Mouse (Mus musculus) right cerebral cortex, postnatal 4 days (tissue): Measurements from ENCODE around the gene Lrrc20.

ENCODE experiments used
- DNase-seq: peaks from one replicate; pipeline ENCODE4 v3.0.0-alpha.2; 2022

The Lrrc20 gene

DNA sequence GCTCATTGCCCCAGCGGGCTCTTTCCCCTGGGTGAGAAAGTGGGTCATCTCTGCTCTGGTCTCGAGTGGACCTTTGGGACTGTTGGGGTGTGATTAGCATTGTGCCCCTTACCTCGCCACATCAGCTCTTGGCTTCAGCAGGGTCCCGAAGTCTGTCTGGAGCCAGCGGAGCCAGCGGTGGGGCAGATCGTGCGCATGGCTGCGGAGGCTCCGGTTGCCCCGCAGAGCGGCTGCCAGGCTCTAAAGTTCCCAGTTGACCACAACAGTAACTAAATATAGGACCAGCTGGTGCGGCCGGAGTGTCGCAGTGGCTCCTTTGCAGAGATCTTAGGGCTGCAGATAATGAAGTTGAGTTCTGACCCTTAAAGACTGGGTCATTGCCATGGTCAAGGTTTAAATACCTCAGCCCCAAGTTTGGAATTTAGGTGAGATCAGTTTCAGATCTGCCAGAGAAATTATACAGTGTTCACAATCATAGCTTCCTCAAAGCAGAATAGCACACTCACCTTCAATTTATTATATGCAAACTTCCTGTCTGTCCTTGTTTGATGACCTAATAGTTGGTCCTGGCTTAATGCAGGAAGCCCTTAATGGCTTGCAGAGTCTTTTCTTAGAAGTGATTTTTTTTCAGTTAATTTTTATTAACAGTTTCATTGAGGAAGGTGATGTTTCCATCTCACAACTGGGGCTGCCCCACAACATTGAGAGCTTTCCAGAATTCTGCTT is 1.0 kb downstream of the Lrrc20 start:
- DNase-seq = no peak

DNA sequence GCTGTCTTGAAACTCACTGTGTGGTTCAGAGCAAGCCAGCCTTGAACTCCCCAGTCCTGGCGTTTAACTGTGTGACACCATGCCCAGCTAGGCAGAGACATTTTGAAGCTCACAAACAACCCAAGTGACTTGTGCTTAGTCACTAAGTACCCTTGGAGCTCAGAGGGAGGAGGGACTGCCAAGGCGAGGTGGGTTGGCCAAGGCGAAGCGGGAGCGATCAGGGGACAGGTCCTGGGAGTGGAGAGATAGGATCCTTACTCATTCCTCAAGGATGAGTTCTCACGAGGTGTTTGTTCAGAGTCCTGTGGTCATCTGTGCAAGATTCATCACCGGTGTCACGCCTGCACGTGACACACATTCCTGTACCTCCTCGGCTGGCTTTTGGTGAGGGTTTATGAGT is 3.9 kb downstream of the Lrrc20 start:
- DNase-seq = no peak

DNA sequence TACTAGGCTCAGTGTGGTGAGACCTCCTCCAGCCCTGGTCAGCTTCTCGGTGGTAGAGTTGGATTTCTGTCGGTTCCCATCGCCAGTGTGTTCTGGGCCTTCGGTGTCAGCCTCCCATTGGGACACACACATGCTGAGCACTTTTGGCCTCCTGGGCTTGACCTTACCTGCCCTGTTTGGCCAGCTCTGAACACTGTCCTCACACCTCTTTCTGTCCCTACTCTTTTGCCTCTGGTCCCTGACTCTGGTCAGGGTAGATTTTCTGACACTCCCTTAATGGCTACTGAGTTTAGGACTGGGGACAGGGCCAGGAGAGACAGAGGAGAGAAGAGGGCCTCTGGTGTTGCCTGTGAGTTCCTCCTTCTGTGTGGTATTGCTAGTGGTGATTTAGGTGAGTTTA is 4.3 kb downstream of the Lrrc20 start:
- DNase-seq = no peak

DNA sequence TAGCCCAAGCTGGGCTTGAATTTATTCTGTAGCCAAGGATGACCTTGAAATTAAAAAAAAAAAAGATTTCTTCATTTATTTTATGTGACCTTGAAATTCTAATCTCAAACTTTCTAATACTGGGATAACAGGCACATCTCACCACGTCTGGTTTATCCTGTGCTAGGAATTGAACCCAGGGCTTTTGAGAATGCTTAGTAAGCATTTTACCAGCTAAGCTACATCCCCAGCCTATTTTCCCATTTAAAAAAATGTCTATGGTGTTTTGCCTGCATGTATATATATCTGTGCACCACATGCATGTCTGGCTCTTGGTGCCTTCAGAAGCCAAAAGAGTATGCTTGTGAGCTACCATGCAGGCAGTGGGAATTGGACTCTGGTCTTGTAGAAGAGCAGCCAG is 4.9 kb downstream of the Lrrc20 start:
- DNase-seq = no peak

DNA sequence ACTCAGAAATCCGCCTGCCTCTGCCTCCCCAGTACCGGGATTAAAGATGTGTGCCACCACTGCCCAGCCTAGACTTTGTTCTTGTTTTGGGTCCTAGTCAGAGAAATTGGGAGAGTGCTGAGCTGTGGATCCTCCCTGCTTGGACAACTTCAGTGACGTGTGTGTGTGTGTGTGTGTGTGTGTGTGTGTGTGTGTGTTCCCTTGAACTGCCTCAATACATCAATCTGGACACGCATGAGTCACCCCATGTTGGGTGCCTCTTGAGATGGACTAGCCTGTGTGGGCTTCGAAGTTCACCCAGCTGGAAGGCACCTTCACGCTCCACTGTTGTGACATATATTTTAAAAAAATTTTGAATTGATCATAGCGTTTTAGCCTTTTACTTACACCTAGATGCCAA is 7.2 kb downstream of the Lrrc20 start:
- no peak for DNase-seq

DNA sequence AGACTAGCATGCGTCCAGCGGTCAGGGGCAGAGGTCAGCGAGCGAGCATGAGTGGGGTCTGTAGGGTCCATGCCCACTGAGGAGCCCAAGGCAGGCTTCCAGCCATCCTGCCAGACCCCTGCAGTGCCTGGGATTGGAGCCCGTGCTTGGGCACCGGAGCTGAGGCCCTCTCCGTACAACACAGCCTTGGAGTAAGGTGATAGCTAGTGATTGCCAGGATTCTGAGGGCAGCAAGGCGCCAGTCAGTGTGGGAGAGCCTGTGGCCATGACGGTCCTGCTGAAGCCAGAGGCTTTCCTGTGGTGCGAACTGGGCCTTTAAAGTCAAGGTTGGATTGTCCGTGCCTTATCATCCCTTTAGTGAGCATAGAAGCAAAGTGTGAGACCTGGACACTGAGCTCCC is 9.2 kb downstream of the Lrrc20 start:
- DNase-seq = no peak

DNA sequence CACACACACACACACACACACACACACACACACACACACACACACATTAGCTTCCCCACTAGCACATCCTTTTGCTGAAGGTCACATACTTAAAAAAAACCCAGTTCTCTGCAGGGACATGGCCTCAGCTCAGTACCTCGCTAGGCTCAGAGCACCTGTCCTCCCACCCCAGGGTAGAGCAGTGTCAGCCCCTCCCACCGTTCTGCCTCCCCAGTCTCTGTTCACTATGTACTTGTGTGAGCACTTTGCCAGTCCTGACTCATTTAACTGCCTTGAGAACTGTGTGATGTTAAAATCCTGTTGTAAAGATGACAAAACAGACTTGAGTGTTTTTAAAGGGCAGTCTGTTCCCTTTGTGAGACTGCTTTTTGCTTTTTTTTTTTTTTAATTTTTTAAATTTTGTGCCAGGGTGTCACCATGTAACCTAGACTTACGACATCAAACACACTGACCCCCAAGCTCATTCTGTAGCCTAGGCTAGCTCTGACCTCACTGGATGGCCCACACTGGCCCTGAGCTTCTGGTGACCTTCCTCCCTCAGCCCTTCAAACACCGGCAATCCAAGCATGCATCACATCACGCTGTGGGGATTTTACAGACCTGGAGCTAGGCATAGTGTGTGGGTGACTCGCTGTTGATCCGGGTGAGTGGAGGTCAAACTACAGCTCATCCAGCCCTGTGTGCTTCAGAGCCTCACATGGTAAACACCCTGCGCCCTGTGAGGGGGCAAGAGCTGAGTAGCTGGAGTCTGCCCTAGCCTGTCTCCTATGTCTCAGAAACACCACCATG is 11.1 kb downstream of the Lrrc20 start:
- no peak for DNase-seq

DNA sequence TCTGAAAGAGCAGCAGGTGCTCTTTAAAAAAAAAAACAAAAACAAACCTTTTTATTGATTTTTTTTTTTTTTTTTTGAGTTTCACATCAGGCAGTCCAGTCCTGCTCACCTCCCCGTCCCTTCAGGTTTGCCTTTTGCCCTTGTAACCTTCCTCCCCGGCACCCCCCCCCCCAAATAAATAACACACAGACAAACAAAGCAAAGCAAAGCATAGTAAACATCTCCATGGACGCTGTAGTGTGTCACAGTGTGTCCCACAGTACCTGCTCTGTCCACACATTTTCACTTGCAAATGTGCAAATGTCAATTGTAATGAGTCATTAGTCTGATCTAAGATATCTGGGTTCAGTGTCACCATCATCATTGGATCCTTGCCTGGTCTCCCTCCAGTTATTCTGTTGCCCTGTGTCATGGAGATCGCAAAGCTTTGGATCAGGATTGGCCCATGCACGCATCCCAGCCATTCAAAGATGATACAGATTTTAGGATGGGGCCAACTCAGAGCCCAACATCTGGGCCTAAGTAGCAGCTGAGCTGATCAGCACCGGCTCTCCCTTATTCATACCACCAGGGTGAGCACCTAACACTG is 13.0 kb downstream of the Lrrc20 start:
- DNase-seq = no peak

DNA sequence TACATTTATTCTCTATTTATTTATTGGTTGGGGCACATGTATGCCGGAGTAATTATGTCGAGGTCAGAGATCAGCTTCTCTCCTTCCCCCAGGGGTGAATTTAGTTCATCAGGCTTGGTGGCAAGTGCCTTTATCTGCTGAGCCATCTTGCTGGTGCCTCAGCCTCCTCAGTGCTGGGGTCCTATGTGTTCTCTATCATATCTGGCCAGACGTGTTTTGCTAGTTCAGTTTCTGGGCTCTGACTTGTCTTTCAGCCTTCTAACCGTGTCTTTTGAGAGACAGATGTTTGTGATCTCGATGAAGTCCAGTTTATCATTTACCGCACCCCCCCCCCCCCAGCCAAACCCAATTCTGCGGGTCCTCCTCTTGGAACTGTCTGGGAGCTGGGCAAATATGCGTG is 16.0 kb downstream of the Lrrc20 start:
- no peak for DNase-seq

DNA sequence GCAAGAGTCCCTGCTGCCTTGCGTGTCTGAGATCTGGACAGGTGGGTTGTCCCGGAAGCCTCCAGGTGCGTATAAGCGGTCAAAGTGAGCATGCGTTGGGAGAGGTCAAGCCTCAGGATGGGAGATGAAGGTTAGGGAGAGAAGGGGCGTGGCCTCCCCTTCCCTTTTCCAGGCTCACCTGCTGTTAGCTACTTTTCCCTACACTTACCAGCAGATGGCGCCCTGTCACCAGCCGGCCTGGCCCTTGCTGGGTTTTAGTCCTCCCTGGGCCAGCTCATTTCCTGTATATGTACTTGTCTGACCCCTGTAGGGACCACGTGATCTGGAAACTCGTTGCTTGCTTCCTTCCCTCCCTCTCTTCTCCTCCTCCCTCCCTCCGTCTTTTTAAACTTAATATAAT is 16.4 kb downstream of the Lrrc20 start:
- DNase-seq = peak; percentile 80

DNA sequence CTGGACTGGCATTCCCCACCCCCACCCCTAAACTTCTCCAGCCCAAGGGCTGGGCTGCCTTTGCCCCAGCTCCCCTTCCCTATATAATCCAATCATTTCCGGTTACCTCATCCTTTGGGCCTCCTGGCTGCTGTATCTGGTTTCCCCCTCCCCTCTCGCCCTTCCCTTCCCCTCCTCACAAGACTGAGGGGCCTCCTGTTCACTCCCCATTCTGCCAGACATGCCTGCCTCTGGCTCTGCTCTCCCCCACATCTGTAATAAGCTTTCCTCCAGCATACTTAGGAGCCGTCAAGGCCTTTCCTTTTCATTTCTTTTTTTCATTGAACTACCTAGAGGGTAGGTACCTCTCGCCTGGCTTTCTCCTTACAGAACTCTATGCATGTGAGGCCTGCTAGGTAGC is 19.9 kb downstream of the Lrrc20 start:
- DNase-seq = no peak

DNA sequence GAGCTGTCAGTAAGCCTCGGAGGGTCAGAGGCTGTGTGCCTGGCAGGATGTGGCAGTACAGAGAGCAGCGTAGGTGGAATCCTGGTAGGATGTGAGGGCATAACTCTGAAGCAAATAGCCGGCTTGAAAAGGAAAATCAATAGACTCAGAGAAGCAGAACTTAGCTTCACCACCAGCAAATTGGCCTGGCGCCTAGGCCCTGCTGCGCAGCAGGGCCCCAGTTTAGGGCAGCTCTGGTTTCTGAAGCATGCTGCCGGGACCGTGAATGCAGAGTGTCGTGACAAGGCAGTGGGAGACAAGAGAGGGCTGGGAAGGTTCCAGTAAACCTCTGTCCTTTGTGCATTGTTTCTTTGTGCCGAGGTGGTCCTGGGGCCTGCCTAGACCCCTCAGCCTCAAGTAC is 20.6 kb downstream of the Lrrc20 start:
- DNase-seq = no peak

DNA sequence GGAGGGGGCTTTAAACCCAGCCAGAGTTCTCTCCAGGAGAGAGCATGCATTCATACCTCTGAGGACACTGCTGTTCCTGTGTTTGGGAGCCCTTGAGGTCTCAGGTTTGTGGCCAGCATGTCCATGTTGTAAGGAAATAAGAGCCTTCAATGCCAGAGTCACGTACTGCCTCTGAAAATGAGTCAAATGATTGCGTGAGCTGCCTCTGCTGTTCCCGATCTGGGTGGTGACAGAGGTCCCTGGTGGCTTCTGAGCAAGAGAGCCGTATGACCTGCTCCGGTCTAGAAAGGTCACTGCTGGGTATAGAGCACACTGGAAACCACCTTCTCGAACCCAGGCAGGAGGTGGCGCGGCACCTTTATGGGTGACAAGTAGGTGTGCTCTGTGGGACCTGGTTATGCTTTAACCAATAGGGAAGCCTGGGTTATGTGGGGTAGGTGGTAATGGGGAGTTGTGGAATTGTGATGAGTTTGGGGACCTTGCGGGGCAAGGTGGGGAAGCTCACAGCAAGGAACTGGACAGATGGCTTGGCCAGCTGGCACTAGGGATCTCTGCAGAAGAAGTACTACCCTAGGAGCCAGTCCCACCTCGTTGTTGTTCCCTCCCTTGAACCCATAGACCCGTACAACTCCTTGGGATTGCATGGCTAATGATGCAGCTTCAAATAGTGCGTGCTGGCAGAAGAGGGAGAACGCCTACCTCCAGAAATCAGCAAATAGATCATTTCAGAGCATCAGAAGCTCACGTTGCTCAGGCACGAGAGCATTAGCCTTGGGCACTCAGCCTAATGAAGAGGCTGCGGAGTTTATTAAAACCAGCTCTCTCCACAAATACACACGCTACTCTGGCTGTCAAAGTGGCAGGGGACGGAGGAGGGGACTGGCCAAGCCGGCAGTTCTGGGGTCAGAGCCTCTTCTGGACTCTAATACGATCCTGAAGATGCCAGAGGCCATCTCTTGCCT is 24.2 kb downstream of the Lrrc20 start:
- DNase-seq = no peak

DNA sequence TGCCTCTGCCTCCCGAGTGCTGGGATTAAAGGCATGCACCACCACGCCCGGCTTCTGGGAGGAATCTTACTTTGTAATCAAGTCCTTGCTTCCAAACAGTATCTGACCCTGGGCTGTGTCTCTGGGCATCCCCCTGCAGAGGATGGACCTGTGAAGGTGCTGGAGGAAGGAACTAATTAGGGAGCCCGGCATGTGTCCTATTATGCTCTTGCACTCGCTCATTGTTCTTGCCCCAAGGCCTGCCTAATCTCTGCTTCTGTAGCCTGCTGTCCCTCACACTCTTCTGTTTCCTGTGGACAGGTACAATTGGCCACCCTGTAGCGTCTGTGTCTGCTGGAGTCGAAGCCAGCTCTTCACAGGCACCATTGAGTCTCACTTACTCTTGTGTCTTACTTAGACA is 25.2 kb downstream of the Lrrc20 start:
- DNase-seq = no peak

DNA sequence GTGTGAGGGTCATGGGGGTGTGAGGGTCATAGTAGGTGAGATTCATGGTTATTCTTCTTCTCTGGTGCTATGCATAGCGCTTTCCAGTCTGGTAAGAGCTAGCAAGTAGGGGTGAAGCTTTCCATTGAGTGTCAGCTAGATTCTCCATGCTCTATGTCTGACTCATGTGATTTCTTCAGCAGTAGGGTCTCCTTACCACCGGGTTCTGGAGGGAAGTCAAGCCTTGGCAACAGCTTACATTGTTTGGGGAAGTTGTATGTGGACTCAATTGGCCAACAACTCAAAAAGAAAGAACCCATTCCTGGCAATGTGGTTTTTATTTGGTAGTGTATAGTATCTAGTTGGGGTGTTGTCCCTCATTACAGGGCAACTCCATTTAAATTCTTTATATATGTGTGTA is 28.5 kb downstream of the Lrrc20 start:
- DNase-seq = no peak

DNA sequence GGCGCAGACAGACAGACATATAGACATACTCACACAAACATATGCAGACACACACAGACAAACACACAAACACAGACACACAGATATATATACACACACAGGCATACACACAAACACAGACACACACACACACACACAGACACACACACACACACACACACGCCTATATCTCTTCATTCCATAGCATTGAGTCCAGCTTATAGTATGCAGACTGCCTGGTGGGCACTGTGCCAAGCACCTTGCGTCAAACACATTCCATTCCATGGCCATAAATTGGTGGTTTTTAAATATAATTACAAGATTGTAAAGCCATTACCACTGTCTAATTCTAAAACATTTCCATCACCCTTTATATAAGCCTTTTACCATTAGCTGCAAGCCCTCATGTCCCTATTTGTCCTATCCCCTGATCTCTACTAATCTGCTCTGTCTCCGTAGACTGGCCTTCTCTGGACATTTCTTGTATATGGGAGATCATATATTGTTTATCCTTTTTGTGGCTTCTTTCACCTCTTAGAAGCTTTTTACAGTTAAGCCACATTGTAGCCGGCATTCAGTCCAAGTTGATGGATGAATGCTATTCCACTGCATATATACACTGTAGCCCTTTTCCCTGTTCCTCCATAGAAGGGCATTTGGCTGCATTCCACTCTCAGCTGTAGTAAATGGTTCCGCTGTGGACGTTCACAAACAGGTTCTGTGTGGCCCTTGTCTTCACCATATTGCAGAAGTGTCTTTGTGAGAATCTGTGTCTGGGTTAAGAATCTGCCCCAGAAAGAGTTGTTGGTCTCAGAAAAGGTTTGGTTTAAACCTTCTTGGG is 31.0 kb downstream of the Lrrc20 start:
- DNase-seq = peak; percentile 37

DNA sequence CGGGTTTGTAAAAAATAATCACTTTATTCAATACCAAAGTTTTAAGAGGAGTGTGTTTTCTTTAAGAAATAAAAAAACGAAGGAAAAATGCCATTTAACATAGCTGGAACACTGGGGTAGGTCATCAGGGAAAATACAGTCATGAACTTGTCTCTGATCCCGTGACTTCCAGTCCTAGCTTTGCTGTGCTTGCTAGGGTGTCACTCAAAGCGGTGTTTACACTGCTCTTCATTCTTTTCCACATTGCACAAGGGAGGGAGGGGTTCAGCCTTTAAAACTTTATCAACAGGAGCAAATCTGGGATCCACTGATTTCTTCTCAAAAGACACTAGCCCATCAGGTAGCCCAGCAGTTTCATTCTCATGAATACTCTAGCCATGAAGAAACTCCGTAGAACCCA is 34.3 kb downstream of the Lrrc20 start:
- no peak for DNase-seq

DNA sequence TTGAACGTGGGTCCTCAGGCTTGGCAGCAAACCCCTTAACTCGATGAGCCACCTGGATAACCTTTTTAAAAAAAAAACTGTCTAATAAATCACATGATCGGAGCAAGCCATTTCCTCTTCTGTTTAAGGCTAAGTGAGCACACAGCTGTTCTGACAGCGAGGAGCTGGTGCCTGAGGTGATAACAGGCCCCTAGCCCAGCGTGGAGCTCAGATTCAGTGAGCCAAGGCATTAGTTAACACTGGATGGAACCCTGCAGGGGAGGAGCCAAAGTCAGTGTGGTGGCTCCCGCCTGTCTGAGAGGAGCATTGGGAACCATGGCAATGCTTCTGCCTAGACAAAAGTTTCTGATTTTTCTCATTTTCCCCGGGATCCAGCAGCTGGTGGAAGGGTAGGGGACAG is 35.2 kb downstream of the Lrrc20 start:
- no peak for DNase-seq

DNA sequence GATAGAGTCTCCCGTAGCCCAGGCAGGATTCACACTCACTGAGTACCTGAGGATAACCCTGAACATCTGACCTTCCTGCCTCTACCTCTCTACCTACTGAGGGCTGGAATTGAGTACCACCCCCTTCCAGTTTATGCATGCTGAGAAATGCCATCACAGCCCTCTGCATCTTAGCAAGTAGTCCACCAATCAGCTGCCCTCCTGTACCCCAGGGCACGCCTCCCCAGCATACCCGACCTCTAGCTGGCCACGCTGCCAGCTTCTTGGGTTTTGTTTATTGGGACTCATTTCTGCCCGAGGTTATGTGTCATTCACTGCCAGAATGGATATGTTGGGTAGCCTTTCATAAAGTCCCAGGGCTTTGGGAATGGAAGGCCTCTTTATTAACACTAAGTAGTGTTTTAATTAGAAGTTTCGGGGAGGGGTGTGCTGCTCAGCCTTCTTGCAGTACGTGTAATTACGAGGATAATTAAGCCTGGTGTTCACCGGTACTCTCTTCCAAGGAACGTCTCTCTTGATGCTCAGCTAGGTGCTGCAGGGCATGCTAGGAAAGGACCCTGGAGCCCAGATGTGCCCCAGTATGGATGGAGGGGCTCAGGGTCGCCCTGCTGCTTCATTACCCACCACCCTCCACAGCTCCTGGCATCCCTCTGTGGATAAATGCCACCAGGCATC is 36.8 kb downstream of the Lrrc20 start:
- DNase-seq = no peak

DNA sequence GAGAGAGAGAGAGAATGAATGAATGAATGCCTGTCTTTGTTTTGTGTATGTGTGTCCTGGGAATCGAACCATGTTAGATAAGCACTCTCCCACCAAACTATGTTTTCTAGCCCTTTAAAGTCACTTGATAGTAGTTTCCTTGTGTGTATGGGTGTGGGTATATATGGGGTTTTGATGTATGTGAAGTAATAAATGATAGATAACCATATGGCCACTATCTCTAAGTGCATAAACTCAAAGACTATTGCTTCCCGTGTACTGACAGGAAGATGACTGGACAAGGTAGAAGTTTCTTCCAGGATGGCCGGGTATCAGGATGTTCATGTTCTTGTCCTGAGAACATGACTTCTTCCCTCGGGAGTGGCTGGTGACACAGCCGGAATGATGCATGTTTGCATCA is 41.3 kb downstream of the Lrrc20 start:
- no peak for DNase-seq

DNA sequence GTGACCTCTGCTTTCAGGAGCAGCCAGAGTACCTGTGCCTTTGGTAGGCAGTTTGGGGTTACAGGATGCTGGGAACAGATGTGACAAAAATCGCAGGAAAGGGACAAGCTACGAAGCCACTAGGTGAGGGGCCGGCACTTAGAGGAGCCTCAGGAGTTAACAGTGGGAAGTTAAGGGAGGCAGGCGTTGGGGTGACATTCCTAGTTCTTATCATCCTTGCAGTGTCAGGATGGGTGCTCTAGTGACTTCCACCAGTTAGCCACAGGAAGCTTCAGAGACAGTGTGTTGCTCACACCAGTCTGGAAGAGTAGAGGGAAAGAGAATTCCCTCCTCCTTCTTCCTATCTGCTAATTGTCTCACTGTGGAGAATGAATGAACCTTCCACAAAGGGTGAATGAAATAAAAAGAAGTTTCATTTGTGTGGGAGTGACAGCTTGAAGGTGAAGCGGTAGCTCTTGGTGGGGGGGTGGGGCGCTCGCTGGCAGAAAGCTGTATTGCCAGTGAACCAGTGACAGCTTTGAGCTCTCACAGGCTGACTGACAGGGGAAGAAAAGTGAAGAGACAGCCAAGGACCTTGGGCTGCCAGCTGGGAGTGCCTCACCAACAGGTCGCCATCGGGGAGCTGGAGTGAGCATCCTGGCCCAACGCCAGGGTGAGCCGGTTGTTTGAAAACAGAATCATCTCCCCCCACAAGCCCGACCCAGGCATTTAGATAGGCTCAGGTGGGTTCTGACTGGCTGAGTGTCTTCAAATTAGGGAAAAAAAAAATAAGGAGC is 41.9 kb downstream of the Lrrc20 start:
- DNase-seq = peak; percentile 32
